Mouse (Mus musculus) thymus, adult 18-20 months (tissue): ENCODE results near the gene Nhlrc3.

Experiments
- DNase-seq, 2 experiments: peaks; one replicate each; pipeline ENCODE4 v3.0.0; 2022; ENCODE audit warnings: mixed read lengths in 2 of 2

Nhlrc3 gene

DNA sequence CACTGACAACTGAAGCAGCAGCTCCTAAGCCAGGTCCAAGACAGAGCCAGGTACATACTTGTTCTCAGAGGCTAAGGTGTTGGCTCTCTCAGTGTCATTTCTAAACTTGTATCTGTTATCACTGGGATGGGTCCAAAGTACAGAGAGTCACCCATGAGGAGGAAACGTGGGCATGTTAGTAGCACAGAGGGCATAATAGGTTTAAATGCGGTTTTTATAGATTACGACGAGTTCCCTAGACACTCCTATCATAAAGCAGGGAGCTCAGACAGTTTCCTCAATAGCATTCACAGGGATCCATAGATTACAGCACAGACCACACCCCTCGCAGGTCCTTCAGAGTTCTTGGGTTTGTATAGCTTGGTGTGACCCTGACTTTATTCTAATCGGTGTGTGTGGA is 9.1 kb downstream of the Nhlrc3 start:
- no peak for DNase-seq

DNA sequence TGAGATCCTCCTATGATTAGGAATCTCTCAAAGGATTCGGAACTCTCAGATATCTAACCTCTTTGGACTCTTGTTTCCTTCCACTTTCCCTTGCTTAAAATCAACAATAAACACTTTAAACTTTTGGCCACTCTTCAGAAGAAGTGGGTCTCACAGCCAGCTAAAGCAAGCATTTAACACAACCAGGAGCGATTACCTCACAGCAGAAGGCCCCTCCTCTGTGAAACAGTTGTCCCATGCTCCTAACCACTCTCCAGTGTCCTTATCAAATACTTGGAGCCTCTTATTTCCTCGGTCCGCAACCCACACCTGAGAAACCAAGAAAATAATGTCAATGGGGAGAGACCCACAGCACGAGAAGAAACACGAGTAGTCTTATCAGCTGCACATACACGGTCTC is 9.8 kb downstream of the Nhlrc3 start:
- no peak for DNase-seq

DNA sequence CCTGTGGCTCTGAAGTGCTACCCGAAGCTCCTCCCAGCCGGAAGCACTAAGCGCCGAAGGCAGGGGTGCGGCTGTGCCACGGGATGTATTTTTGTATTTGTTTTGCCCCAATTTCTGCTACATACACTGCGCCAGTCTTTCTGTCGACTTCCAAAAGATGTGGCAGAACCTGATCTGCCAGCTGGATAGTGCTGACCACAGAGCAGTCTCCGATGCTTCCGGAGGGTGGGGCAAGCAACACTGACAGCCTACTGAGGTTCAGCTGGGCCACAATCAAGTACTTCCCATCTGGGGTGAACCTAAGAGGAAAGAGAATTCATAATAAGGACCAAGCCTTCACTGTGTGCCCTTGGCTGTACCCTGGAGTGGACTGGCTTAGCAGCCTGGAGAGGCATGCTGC is 10.8 kb downstream of the Nhlrc3 start:
- no peak for DNase-seq

DNA sequence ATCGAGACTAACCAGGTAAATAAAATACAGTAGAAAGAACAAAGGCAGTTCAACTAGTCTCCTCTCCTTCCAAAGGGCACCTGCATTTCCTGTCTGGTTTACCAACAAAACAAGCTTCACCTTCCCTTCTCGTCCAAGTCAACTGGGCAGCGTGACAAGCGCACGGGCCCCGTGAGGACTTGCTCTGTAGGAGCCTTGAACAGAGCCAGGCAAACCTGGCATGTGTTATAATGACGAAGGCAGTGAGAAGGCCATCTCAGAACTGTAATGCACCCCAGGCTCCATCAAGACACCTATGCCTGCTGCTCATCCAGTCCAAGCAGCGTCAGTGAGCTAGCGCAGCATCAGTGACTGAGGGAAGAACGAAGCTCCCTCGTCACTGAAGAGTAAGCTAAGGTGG is 12.5 kb downstream of the Nhlrc3 start:
- DNase-seq = no peak

DNA sequence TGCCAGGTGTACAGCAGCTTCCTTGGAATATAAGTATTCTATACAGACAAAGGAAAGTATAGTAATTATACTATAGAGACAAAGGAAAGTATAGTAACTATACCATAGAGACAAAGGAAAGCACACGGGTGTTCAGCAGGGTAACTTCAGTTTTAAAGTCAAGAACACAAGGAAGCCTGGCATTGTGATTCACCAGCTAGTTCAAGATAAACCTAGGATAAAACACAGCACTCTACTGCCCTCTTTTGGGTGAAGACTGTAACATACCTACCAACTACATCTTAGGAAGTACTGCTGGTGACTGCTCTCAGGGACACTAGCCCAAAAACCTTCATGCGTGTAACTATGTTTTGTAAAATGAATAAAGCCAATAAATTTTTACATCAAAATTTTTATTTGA is 14.9 kb downstream of the Nhlrc3 start:
- DNase-seq = no peak

DNA sequence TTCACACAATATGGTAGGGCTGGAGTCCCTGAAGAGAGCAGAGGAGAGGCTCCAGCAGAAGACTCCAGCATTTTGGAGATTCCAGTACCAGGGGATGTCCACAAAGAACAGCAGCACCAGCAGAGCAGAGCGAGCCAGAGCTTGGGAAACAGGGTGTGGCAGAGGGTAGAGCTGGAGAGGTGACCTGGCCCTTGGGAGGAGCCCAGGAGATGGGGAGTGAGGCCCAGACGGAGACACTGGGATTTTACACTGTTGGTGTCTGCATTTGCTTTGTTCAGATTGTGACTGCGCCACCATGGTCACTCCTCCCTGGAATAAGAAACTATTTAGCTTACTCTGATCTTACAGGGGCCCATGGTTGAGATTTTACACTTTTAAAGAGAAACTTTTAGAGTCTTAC is 16.3 kb downstream of the Nhlrc3 start:
- DNase-seq = no peak

DNA sequence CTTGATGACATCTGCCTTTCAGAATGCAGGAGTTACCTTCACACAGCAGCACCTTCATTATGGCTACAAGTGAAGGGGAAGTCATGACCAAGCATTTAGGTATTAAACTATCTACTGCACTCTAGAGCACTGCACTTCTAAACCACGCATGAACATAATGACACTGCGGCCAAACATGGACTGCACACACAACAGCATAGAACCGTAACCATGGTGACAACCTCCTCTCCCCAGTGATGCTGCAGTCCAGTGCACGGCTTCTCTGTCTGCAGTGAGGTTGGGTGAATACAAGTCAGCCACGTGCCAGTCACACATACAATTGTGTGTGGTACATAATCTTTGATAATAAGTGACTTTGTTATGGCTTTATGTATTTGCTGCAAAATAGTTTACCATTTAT is 17.6 kb downstream of the Nhlrc3 start:
- DNase-seq = no peak

DNA sequence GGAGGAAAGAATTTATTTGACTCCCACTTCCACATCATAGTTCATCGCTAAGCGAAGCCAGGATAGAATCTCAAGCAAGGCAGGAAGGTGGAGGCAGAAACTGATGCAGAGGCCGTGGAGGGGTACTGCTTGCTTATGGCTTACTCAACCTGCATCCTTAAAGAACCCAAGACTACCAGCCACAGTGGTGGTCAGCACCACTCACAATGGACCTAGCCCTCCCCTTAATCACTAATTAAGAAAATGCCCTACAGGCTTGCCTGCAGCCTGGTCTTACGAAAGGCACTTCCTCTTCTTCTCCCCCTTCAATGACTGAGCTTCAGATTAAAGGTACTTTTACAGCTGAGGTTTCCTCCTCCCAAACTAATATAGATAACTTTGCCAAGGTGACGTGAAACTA is 26.6 kb downstream of the Nhlrc3 start:
- DNase-seq = no peak

DNA sequence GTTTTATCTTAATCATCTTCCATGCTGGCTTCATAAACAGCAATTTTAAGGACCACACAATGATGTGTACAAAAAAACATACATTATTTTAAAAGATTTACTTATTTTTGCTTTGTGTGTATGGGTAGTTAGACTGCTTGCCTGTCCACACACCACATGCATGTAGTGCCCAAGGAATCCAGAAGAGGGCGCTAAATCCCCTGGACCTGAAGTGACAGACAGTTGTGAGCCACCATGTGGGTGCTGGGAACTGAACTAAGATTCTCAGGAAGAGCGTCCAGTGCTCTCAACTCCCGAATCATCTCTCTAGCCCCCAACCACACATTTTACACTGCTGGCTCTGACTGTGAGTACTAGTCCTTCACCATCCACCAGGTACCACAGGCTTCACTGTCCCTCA is 28.5 kb downstream of the Nhlrc3 start:
- DNase-seq = no peak

DNA sequence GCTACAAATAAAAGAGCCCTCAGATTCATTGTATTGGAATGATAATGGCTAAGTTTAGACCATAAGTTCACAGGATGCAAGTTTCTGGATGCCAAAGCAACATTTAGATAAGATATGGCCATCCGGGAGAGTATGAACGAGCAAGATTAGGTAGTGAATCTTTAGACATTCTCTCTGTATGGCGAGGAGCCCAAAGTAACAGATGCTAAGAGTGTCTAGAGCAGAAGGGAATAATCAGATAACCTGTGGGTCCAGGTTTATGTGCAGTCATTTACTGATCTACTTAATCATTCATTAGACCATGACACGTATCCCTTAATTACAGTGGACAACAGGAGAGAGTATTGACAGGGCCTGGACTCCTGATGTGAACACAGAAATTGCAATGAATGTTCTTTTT is 39.6 kb downstream of the Nhlrc3 start:
- DNase-seq = no peak

DNA sequence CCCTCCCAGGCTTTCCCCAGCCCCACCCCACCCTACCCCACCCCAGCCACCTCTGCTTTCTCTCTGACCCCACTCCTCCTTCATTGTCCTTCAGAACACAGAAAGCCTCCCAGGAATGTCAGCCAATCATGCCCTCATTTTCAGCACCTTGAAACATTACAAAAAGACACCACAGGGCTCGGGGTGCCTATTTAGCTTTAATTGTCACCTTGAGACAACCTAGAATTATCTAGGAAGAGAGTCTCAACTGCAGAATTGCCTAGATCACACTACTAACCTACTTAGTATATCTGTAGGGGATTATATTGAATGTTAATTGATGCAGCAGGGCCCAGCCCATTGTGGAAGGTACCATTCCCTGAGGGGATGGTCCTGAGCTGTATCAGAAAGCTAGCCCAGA is 40.4 kb downstream of the Nhlrc3 start:
- no peak for DNase-seq

DNA sequence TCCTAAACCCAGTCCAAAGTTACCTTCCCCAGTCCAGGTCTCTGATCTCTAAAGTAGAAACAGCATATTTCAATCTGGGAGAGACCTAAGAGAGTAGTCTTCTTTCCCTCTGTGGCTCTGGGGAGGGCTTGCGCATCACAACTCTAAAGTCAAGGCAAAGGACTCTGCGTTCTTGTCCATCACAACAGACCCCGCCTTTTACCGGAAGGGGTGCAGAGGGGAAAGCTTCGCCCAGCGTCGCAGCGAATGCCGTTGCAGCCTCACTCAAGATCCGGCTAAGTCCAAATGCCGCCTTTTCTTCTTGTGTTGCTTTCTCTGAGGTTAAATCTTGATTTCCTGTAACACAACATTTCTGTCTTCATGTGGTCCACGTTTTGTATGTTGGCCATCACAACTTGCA is 41.5 kb downstream of the Nhlrc3 start:
- DNase-seq = no peak

DNA sequence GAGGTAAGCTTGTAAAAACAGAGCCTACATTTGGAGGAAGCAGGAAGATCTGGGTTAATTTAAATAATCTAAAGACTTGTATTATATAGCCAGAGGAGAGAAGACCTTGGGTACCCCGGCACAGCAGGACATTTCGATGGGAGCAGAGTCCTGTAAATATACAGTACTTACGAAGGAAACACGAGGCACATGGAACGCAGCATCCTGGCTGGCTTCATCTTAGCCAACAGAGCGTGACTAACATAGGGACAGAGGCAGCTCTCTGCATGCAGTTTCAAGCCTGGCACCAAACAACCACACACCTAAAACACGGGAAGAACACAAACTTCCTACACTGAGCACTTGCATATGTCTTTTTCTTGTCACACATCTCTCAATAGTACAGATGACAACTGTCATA is 45.4 kb downstream of the Nhlrc3 start:
- DNase-seq = no peak

DNA sequence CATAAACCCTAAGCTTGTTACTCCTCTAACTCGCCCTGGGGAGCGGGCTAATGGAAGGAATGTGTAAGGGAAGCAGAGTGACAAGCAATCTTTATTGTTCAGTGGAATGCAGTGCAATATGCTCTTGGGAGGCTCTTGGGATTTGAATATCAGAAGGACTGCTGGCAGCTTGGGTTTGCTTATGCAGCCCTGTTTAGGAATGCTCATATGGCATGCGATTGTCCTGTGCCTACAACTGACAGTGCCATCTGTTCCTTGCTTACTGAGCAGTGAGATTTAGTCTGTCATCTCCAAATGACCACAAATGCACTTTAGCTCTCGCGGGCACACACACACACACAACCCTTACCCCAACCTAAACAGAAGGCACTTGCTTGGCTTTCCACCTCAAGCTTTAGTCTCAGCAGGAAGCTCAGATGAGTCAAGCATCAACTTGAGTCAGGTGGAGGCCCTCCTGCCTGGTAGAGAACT is 47.1 kb downstream of the Nhlrc3 start:
- DNase-seq = no peak

DNA sequence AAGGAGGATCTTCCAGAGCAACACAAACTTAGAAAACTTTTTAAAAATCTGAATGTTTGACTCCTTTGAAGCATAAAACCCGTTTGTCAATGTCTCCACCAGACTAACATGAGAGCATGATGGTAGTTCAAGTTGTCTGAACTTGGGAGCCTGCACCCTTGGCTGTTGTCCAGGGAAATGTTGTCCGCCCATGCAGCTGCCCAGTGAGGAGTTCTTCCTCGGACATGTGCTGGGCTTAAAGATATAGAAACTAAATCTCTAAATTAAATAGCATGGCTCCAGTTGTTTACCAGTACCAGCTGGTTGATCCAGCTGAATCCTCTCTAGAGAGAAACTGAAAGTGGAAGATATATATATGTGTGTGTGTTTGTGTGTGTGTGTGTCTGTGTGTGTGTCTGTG is 49.2 kb downstream of the Nhlrc3 start:
- DNase-seq = no peak

DNA sequence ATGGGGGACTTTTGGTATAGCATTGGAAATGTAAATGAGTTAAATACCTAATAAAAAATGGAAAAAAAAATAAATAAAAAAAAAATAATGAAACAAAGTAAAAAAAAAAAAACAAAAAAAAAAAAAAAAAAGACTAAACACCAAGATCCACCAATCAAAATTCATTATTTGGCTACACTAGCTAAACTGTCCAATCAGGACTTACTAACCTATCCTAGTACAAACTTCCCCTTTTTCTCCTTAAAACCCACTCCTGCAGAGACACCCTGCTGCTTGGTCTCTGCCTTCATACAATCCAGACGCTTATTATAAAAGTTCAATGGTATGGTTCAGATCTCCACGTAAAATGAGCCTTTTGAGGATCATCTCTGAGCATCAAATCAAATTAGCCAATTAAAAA is 49.7 kb downstream of the Nhlrc3 start:
- no peak for DNase-seq

DNA sequence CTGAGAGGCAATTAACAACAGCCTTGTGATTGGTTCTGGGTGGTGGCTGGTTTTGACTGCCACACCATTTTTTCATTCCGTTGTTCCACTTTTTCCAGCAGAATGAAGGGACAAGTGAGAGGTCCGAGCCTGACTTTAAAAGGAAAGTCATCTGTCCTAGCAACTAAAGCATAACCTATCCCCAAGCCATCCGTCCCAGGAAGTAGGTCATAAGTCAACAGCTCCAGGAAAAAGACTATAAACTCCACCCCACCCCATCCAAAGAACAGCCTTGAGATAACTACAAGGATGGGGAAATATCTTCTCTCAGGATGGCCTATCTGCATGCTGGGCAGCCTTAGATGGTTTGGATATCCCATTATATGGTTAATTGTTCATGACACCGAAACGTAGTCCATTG is 50.9 kb downstream of the Nhlrc3 start:
- no peak for DNase-seq

DNA sequence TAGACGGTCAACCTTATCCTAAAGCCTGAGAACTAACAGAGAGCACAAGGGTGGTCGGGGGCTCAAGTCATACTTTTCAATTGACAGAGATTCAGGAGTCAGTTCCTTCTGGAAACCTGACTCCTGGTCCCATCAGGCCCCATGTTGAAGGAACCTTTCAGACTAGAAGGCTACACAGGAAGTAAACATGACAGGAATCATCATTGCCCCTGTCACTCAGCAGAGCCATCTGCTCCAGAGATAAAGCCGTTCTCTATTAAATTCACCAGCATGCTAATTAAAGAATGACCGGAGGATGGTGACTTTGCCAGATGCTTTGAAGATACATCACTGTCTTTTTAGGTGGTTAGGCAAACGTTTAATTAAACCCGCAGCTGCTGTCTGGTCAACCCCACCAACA is 53.1 kb downstream of the Nhlrc3 start:
- no peak for DNase-seq

DNA sequence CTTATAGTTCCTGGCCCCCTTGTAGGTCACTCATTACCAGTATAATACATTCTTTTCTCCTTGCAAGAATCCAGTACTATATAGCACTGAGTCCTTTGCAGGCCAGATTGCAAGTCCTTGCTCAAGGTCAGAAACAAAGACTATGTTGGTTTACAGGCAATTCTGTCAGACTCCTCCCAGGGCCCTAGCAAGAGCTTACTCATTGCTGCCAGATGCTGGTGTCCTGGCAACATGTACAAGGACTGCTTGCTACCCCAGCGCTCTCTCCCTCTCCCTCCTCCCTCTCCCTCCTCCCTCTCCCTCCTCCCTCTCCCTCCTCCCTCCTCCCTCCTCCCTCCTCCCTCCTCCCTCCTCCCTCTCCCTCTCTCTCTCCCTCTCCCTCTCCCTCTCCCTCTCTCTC is 56.0 kb downstream of the Nhlrc3 start:
- no peak for DNase-seq
